Comparison of ENCODE assay signal across 13 mouse cellular contexts in the genomic region with DNA sequence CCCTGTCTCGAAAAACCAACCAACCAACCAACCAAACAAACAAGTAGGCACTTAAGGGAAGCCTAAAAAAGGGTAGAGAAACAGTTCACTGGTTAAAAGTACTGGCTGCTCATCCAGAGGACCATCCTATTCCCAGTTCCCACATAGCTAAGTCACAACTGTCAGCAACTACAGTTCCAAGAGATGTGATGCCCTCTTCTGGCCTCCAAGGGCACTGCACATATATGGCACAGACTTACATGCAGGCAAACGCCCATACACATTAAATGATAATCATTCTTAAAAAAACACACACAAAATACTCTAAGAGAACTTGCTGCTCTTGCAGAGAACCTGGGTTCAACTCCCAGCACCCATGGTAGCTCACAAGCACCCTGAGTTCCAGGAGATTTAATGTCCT. TPM values are rescaled to one million over a fixed set of nuclear protein-coding genes. Genes with fewer than 3 reads are reported as not detected.
DNase-seq lines count a peak whose midpoint lies in the region; ATAC-seq and TF ChIP-seq lines count a peak whose summit lies in the region.
"Had no signal": no experiment of that assay in that cellular context is flagged by ENCODE, and none has a peak within 500 bp of the region (broad histone marks: within the 10 kb centered on the region; RNA-seq: fewer than 3 reads in every experiment).

No protein-coding gene starts in this region.

- no peaks in the 10 kb centered on the region for H3K27me3 ChIP-seq in kidney, embryonic 14.5 days (ENCODE audit: control insufficient read depth, insufficient read depth, low read length)
- no peaks in the 10 kb centered on the region for H3K27me3 ChIP-seq in G1E (ENCODE audit: insufficient read depth, low read length)
- no peaks in the 10 kb centered on the region for H3K27me3 ChIP-seq in stomach, postnatal 0 days (ENCODE audit: control insufficient read depth, insufficient read depth, low read length)
- H3K27me3 ChIP-seq in midbrain, embryonic 11.5 days (ENCODE audit: control insufficient read depth, insufficient read depth, low read length) = no peaks in the 10 kb centered on the region
- no peaks in the 10 kb centered on the region for H3K27me3 ChIP-seq in forebrain, postnatal 0 days (ENCODE audit: insufficient read depth, low read length)

- peak; percentile 18 to 24 for DNase-seq in kidney, postnatal 4 days
- no peak for DNase-seq in G1E (ENCODE audit: low spot score)
- peak; percentile 19 for DNase-seq in c-Kit-positive CD71-positive TER-119-positive erythroid progenitor cells, embryonic 14.5 days (ENCODE audit: low spot score)
- no peak for DNase-seq in stomach, postnatal 0 days (ENCODE audit: low spot score)
- no peak for DNase-seq in midbrain, embryonic 11.5 days (ENCODE audit: low spot score, missing footprints)
- no peak for DNase-seq in forebrain, postnatal 0 days
- DNase-seq: cerebellum, adult 9-11 months; gastrocnemius, postnatal 36 days; spleen, adult 18-20 months had no signal

- H3K9ac ChIP-seq in kidney, embryonic 14.5 days (ENCODE audit: low read depth, low read length) = no peak overlapping the region
- H3K9ac ChIP-seq in stomach, postnatal 0 days (ENCODE audit: low read length) = no peak overlapping the region
- H3K9ac ChIP-seq in midbrain, embryonic 11.5 days (ENCODE audit: low read length) = no peak overlapping the region
- no peak overlapping the region for H3K9ac ChIP-seq in forebrain, postnatal 0 days
- H3K9ac ChIP-seq: hindbrain, embryonic 14.5 days had no signal

- TF ChIP-seq EP300 in stomach, postnatal 0 days (optimal IDR thresholded peaks at IDR 0.05) = no peak

- H3K36me3 ChIP-seq in kidney, embryonic 14.5 days (ENCODE audit: control insufficient read depth, insufficient read depth, low read length) = no peaks in the 10 kb centered on the region
- peaks cover 26% of the 10 kb centered on the region for H3K36me3 ChIP-seq in G1E (replicated peaks)
- no peaks in the 10 kb centered on the region for H3K36me3 ChIP-seq in stomach, postnatal 0 days (ENCODE audit: control insufficient read depth, insufficient read depth, low read length)
- no peaks in the 10 kb centered on the region for H3K36me3 ChIP-seq in midbrain, embryonic 11.5 days (ENCODE audit: control insufficient read depth, insufficient read depth, low read length)
- no peaks in the 10 kb centered on the region for H3K36me3 ChIP-seq in forebrain, postnatal 0 days (ENCODE audit: insufficient read depth)

- H3K4me2 ChIP-seq in kidney, embryonic 14.5 days (replicated peaks; ENCODE audit: low read depth, low read length) = no peak overlapping the region
- H3K4me2 ChIP-seq in stomach, postnatal 0 days (replicated peaks; ENCODE audit: low read depth) = no peak overlapping the region
- no peak overlapping the region for H3K4me2 ChIP-seq in midbrain, embryonic 11.5 days
- no peak overlapping the region for H3K4me2 ChIP-seq in forebrain, postnatal 0 days (ENCODE audit: low read depth)
- H3K4me2 ChIP-seq: hindbrain, embryonic 14.5 days had no signal

- H3K27ac ChIP-seq in kidney, embryonic 14.5 days (ENCODE audit: low read depth, low read length) = no peak overlapping the region
- no peak overlapping the region for H3K27ac ChIP-seq in stomach, postnatal 0 days (replicated peaks)
- H3K27ac ChIP-seq in midbrain, embryonic 11.5 days (ENCODE audit: low read depth, low read length) = no peak overlapping the region
- no peak overlapping the region for H3K27ac ChIP-seq in forebrain, postnatal 0 days (ENCODE audit: low read depth, low read length)
- H3K27ac ChIP-seq: hindbrain, embryonic 14.5 days; macrophage had no signal

- TF ChIP-seq CTCF in G1E (IDR thresholded peaks at IDR 0.05; ENCODE audit: low read depth, low read length) = peak; percentile 37; the same call in 1 of the 2 replicates
- TF ChIP-seq CTCF in stomach, postnatal 0 days (IDR thresholded peaks at IDR 0.05; ENCODE audit: low read depth) = peak; percentile 56
- TF ChIP-seq CTCF in forebrain, postnatal 0 days (IDR thresholded peaks at IDR 0.05; ENCODE audit: low read depth) = no peak

- H3K9me3 ChIP-seq in kidney, embryonic 14.5 days (ENCODE audit: control insufficient read depth, low read length) = no peaks in the 10 kb centered on the region
- no peaks in the 10 kb centered on the region for H3K9me3 ChIP-seq in G1E (replicated peaks)
- no peaks in the 10 kb centered on the region for H3K9me3 ChIP-seq in stomach, postnatal 0 days (ENCODE audit: control insufficient read depth, low read length)
- no peaks in the 10 kb centered on the region for H3K9me3 ChIP-seq in midbrain, embryonic 11.5 days (ENCODE audit: control insufficient read depth, low read length)
- no peaks in the 10 kb centered on the region for H3K9me3 ChIP-seq in forebrain, postnatal 0 days (ENCODE audit: low read length)

- WGBS in kidney, embryonic 14.5 days = 85% methylated on average over 2 of the region's 2 CpGs
- WGBS in stomach, postnatal 0 days = 83% methylated on average over 2 of the region's 2 CpGs
- WGBS in midbrain, embryonic 11.5 days = 90% methylated on average over 2 of the region's 2 CpGs
- 84% methylated on average over 2 of the region's 2 CpGs for WGBS in forebrain, postnatal 0 days

- no peak for ATAC-seq in kidney, embryonic 14.5 days (ENCODE audit: low FRiP score, low TSS enrichment)
- no peak for ATAC-seq in G1E (ENCODE audit: extremely low read depth, insufficient number of reproducible peaks, low FRiP score, poor library complexity, severe bottlenecking)
- ATAC-seq in stomach, postnatal 0 days (ENCODE audit: low FRiP score, low TSS enrichment) = no peak
- ATAC-seq in midbrain, embryonic 11.5 days (ENCODE audit: low FRiP score) = no peak
- no peak for ATAC-seq in forebrain, postnatal 0 days

- H3K4me3 ChIP-seq in kidney, embryonic 14.5 days (ENCODE audit: low read length) = no peak overlapping the region
- H3K4me3 ChIP-seq in G1E (ENCODE audit: low read depth, low read length) = no peak overlapping the region
- no peak overlapping the region for H3K4me3 ChIP-seq in stomach, postnatal 0 days (ENCODE audit: low read depth, low read length)
- no peak overlapping the region for H3K4me3 ChIP-seq in midbrain, embryonic 11.5 days (ENCODE audit: low read depth, low read length)
- H3K4me3 ChIP-seq in forebrain, postnatal 0 days (ENCODE audit: low read depth, low read length) = no peak overlapping the region
- H3K4me3 ChIP-seq: erythroblast, embryonic 14.5 days had no signal

- peaks cover 3% of the 10 kb centered on the region; the same call in 1 of the 2 replicates for H3K4me1 ChIP-seq in kidney, embryonic 14.5 days (ENCODE audit: control insufficient read depth, insufficient read depth, low read length)
- H3K4me1 ChIP-seq in G1E (ENCODE audit: insufficient read depth, low read depth, low read length) = peaks cover 9% of the 10 kb centered on the region
- H3K4me1 ChIP-seq in stomach, postnatal 0 days (replicated peaks; ENCODE audit: control insufficient read depth, insufficient read depth) = no peaks in the 10 kb centered on the region
- no peaks in the 10 kb centered on the region for H3K4me1 ChIP-seq in midbrain, embryonic 11.5 days (ENCODE audit: control insufficient read depth, insufficient read depth, low read length)
- no peaks in the 10 kb centered on the region for H3K4me1 ChIP-seq in forebrain, postnatal 0 days (ENCODE audit: insufficient read depth)

RNA-seq across cellular contexts. Expression of gene Kctd4, which starts 20.4 kb away (rescaled TPM):
- 0.80 and 0.90 TPM in 2 replicates for polyA plus RNA-seq in kidney, embryonic 14.5 days (2014; fragmentation: Nextera tagmentation; extraction: Ambion mirVana)
- total RNA-seq in G1E (2014; fragmentation: Nextera tagmentation) (not detected in 2 replicates), G1E (2017) (0.06 and 0.11 TPM in 2 replicates)
- not detected in 2 replicates for polyA plus RNA-seq in G1E (2012)
- polyA plus RNA-seq in stomach, postnatal 0 days (2015; fragmentation: Nextera tagmentation; extraction: Ambion mirVana) = 9.8 and 10.4 TPM in 2 replicates
- polyA plus RNA-seq in midbrain, embryonic 11.5 days (2014; fragmentation: Nextera tagmentation; extraction: Ambion mirVana) = 0.83 and 0.99 TPM in 2 replicates
- 18.6 and 25.6 TPM in 2 replicates for total RNA-seq in forebrain, postnatal 0 days (2014; rRNA removed)
- polyA plus RNA-seq in forebrain, postnatal 0 days (2015; fragmentation: Nextera tagmentation; extraction: Ambion mirVana) = 13.1 and 14.2 TPM in 2 replicates
- total RNA-seq: gastrocnemius, postnatal 36 days had no signal
- polyA plus RNA-seq: erythroblast, embryonic 14.5 days; macrophage had no signal

Comparison
In these comparisons a context has a peak if more than half of its experiments do, and no peak if none do; other contexts are left out.
1. DNase-seq: peak in kidney, postnatal 4 days (2 of 2) and c-Kit-positive CD71-positive TER-119-positive erythroid progenitor cells, embryonic 14.5 days (single experiment); none in G1E (single experiment), stomach, postnatal 0 days (single experiment), midbrain, embryonic 11.5 days (single experiment) and forebrain, postnatal 0 days (single experiment).